In the genomic region with DNA sequence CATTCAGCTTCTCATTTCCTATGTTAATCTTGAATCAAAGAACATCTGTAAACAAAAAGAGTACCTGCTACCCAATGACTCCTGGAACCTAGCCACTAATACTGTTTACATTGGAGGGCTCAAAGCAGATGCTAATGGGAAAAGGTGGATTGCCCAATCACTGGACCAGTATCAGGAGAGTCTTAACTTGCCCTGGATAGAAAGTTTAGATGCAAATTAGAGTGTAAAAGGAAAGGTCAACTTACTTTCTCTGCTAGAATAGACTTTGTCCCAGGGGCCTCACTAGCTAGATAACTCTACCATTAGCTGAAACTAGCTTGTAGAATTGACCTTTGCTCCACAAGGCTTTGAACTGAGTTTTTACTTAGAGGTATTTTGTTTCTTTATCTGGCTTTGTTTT, we compare ENCODE assay signal across 21 mouse cellular contexts.
DNase-seq lines count a peak whose midpoint lies in the region; ATAC-seq lines count a peak whose summit lies in the region.
"Had no signal": no experiment of that assay in that cellular context is flagged by ENCODE, and none has a peak within 500 bp of the region (broad histone marks: within the 10 kb centered on the region; RNA-seq: fewer than 3 reads in every experiment).

No protein-coding gene starts in this region.

- peak; percentile 8 to 36 for DNase-seq in kidney, adult 8-10 months
- DNase-seq in kidney, postnatal 4 days, result no peak
- DNase-seq in ES-CJ7 (ENCODE audit: low read depth, low spot score) (peak; percentile 19), R1 (ENCODE audit: low read depth, low spot score) (peak; percentile 64)
- no peak for DNase-seq in gastrocnemius, postnatal 25 days
- DNase-seq in thymus, postnatal 0 days (ENCODE audit: low spot score), result no peak
- DNase-seq: adrenal gland, postnatal 14 days; cerebellum, adult 2 months; cerebellum, postnatal 36 days; gastrocnemius, postnatal 14 days; heart, adult 2 months; heart, postnatal 4 days; lung, postnatal 36 days; thymus, postnatal 36 days had no signal

- no peaks in the 10 kb centered on the region for H3K27me3 ChIP-seq in liver, embryonic 12.5 days (replicated peaks)
- H3K27me3 ChIP-seq: heart, embryonic 15.5 days; hindbrain, embryonic 15.5 days; limb, embryonic 15.5 days; neural tube, embryonic 13.5 days had no signal

- H3K27ac ChIP-seq in liver, embryonic 12.5 days, result no peak overlapping the region
- H3K27ac ChIP-seq: heart, adult 2 months; heart, embryonic 15.5 days; hindbrain, embryonic 15.5 days; kidney, postnatal 0 days; limb, embryonic 15.5 days; neural tube, embryonic 13.5 days had no signal

- no peaks in the 10 kb centered on the region for H3K9me3 ChIP-seq in liver, embryonic 12.5 days (replicated peaks)
- H3K9me3 ChIP-seq: heart, embryonic 15.5 days; hindbrain, embryonic 15.5 days; limb, embryonic 15.5 days; neural tube, embryonic 13.5 days had no signal

- no peak overlapping the region for H3K9ac ChIP-seq in liver, embryonic 12.5 days
- H3K9ac ChIP-seq: heart, embryonic 15.5 days; hindbrain, embryonic 15.5 days; limb, embryonic 15.5 days; neural tube, embryonic 13.5 days had no signal

- ATAC-seq in liver, embryonic 12.5 days, result peak; percentile 49; the same call in 1 of the 2 replicates
- ATAC-seq: activated CD4-positive, CD25-positive, alpha-beta regulatory T cell, adult 4 months had no signal

- no peak overlapping the region for H3K4me2 ChIP-seq in liver, embryonic 12.5 days
- H3K4me2 ChIP-seq: heart, embryonic 15.5 days; hindbrain, embryonic 15.5 days; limb, embryonic 15.5 days; neural tube, embryonic 13.5 days had no signal

- no peak overlapping the region for H3K4me3 ChIP-seq in liver, embryonic 12.5 days
- H3K4me3 ChIP-seq: heart, adult 2 months; heart, embryonic 15.5 days; hindbrain, embryonic 15.5 days; limb, embryonic 15.5 days; neural tube, embryonic 13.5 days had no signal

- no peaks in the 10 kb centered on the region for H3K36me3 ChIP-seq in liver, embryonic 12.5 days
- H3K36me3 ChIP-seq: heart, embryonic 15.5 days; hindbrain, embryonic 15.5 days; limb, embryonic 15.5 days; neural tube, embryonic 13.5 days had no signal

- H3K4me1 ChIP-seq in liver, embryonic 12.5 days, result no peaks in the 10 kb centered on the region
- H3K4me1 ChIP-seq: heart, embryonic 15.5 days; hindbrain, embryonic 15.5 days; limb, embryonic 15.5 days; neural tube, embryonic 13.5 days had no signal

Comparison
In these comparisons a context has a peak if more than half of its experiments do, and no peak if none do; other contexts are left out.
1. DNase-seq: peak in kidney, adult 8-10 months (2 of 2), ES-CJ7 (single experiment) and R1 (single experiment); none in kidney, postnatal 4 days (0 of 2), gastrocnemius, postnatal 25 days (single experiment) and thymus, postnatal 0 days (single experiment).